Mouse (Mus musculus): ENCODE results near the gene Emx1. TPM values are rescaled to one million over a fixed set of nuclear protein-coding genes. Genes with fewer than 3 reads are reported as not detected.

Gene Emx1
- total RNA-seq, 1 experiment from 2014 or later: not detected

- no peak for ATAC-seq (replicated peaks in 1 of 2; ENCODE audit: insufficient read depth in 1 of 2, low FRiP score in 2 of 2, low TSS enrichment in 1 of 2, low read depth in 1 of 2, poor library complexity in 2 of 2, severe bottlenecking in 2 of 2)
Observed at GRCm38 (mm10) chr6:85250811-85251241, 63.6 kb downstream of the Emx1 start.

GRCm38 (mm10) chr6:85252251-85253058 lies 65.2 kb downstream of the Emx1 start:
- no peak for ATAC-seq (replicated peaks in 1 of 2; ENCODE audit: insufficient read depth in 1 of 2, low FRiP score in 2 of 2, low TSS enrichment in 1 of 2, low read depth in 1 of 2, poor library complexity in 2 of 2, severe bottlenecking in 2 of 2)

GRCm38 (mm10) chr6:85253275-85253674 lies 66.0 kb downstream of the Emx1 start:
- peak; percentile 43 to 76; a peak in 2 of 4 replicates for ATAC-seq (replicated peaks in 1 of 2; ENCODE audit: insufficient read depth in 1 of 2, low FRiP score in 2 of 2, low TSS enrichment in 1 of 2, low read depth in 1 of 2, poor library complexity in 2 of 2, severe bottlenecking in 2 of 2)

Other genes with a start within 250 kb of the Emx1 start
- 17.5 and 22.5 TPM in 2 replicates for gene Exoc6b, start 117.9 kb upstream of the Emx1 start, total RNA-seq (2017)
- 26.1 and 31.2 TPM in 2 replicates for gene Spr, start 49.7 kb upstream of the Emx1 start, total RNA-seq (2017)
- gene Sfxn5, start 146.0 kb downstream of the Emx1 start, total RNA-seq (2017): 1.7 and 3.5 TPM in 2 replicates
- 8.2 and 12.1 TPM in 2 replicates for gene Rab11fip5, start 187.2 kb downstream of the Emx1 start, total RNA-seq (2017)
- not detected in 2 replicates for gene Noto, start 236.4 kb downstream of the Emx1 start, total RNA-seq (2017)
- 48.8 and 58.0 TPM in 2 replicates for gene Smyd5, start 244.6 kb downstream of the Emx1 start, total RNA-seq (2017)

All from hematopoietic stem cell, adult 5-6 weeks (primary cell).